Mouse (Mus musculus) kidney, embryonic 16.5 days (tissue): ENCODE measurements around the gene Uck1. TPM values are rescaled to one million over a fixed set of nuclear protein-coding genes. Genes with fewer than 3 reads are reported as not detected.

ENCODE experiments used
- ATAC-seq: fragments of 200-750 bp; cut with Nextera tagmentation; 2 replicates; pipeline ENCODE4 v1.8.0; 2017; ENCODE audit warnings: moderate TSS enrichment; ENCODE audit not compliant: low FRiP score, low TSS enrichment
- H3K27ac ChIP-seq: fragments of 300-500 bp; sonication (generic); 2 replicates; pipeline ENCODE4 v1.5.1; 2014; ENCODE audit warnings: low read length
- H3K27me3 ChIP-seq: fragments of 300-500 bp; sonication (generic); 2 replicates; pipeline ENCODE4 v1.6.1; 2014; ENCODE audit warnings: low read length, control low read depth, mixed read lengths; ENCODE audit not compliant: insufficient read depth
- H3K36me3 ChIP-seq: fragments of 300-500 bp; sonication (generic); 2 replicates; pipeline ENCODE4 v1.6.1; 2014; ENCODE audit warnings: low read length, control low read depth, mixed read lengths; ENCODE audit not compliant: insufficient read depth
- H3K4me1 ChIP-seq: fragments of 300-500 bp; sonication (generic); 2 replicates; pipeline ENCODE4 v1.6.1; 2014; ENCODE audit warnings: low read length, control low read depth, mixed read lengths; ENCODE audit not compliant: insufficient read depth
- H3K4me2 ChIP-seq: fragments of 300-500 bp; sonication (generic); replicated peaks from 2 replicates; pipeline ENCODE4 v1.6.1; 2014; ENCODE audit warnings: low read depth, low read length
- H3K4me3 ChIP-seq: fragments of 300-500 bp; sonication (generic); 2 replicates; pipeline ENCODE4 v1.5.1; 2014; ENCODE audit warnings: mild to moderate bottlenecking, low read length
- H3K9ac ChIP-seq: fragments of 300-500 bp; sonication (generic); replicated peaks from 2 replicates; pipeline ENCODE4 v1.6.1; 2014; ENCODE audit warnings: low read length
- H3K9me3 ChIP-seq: fragments of 300-500 bp; sonication (generic); 2 replicates; pipeline ENCODE4 v1.6.1; 2016; ENCODE audit warnings: low read length, control low read depth
- WGBS: fragments of 180-500 bp; shearing (Covaris S2); extraction: QIAGEN DNeasy Blood & Tissue Kit; methylation state at CpG from one replicate; pipeline ENCODE4 v1.1.7; 2014; 5-methylcytosine and 5-hydroxymethylcytosine counted together
- polyA plus RNA-seq: library from polyadenylated mRNA; unstranded; fragments of >200 nt; fragmentation: Nextera tagmentation; extraction: Ambion mirVana; gene quantifications from 2 replicates; pipeline ENCODE4 v1.2.1, GENCODE M21; 2015

The Uck1 gene
- polyA plus RNA-seq, 1 experiment from 2014 or later, result 88.5 TPM

- H3K27ac ChIP-seq, result no peak overlapping the region
Measured at GRCm38 (mm10) chr2:32275823-32276222, 15.9 kb upstream of the Uck1 start.

GRCm38 (mm10) chr2:32260635-32261034 is 676 bp upstream of the Uck1 start:
- ATAC-seq, result no peak
- H3K27me3 ChIP-seq, result no peaks in the 10 kb centered on the region
- H3K27ac ChIP-seq, result no peak overlapping the region
- no peak overlapping the region for H3K9ac ChIP-seq
- H3K9me3 ChIP-seq, result no peaks in the 10 kb centered on the region
- no peak overlapping the region for H3K4me2 ChIP-seq
- peaks cover 12% of the 10 kb centered on the region for H3K36me3 ChIP-seq
- no peak overlapping the region for H3K4me3 ChIP-seq
- WGBS, result 38% methylated on average over 4 of the region's 4 CpGs
- H3K4me1 ChIP-seq, result peaks cover 8% of the 10 kb centered on the region

More at GRCm38 (mm10) chr2:32275823-32276222, 15.9 kb upstream of the Uck1 start:
- Histone ChIP-seq H3K4me2 (no peak overlapping the region), H3K27me3 (no peaks in the 10 kb centered on the region), H3K4me1 (no peaks in the 10 kb centered on the region), H3K36me3 (peaks cover 40% of the 10 kb centered on the region), H3K4me3 (no peak overlapping the region), H3K9ac (no peak overlapping the region), H3K9me3 (no peaks in the 10 kb centered on the region)
- WGBS, result 71% methylated on average over 3 of the region's 3 CpGs
- ATAC-seq, result no peak

GRCm38 (mm10) chr2:32258887-32259533 is 949 bp downstream of the Uck1 start:
- Histone ChIP-seq H3K27me3 (no peaks in the 10 kb centered on the region), H3K4me1 (peaks cover 8% of the 10 kb centered on the region), H3K9me3 (no peaks in the 10 kb centered on the region), H3K27ac (peak overlapping the region; percentile 43; the same call in 1 of the 2 replicates), H3K4me2 (peak overlapping the region; percentile 73), H3K36me3 (peaks cover 18% of the 10 kb centered on the region), H3K4me3 (peak overlapping the region; percentile 81), H3K9ac (peak overlapping the region; percentile 74)
- WGBS, result 46% methylated on average over 6 of the region's 6 CpGs
- no peak for ATAC-seq

- no peak for ATAC-seq
- WGBS, result 93% methylated on average over 11 of the region's 11 CpGs
- Histone ChIP-seq H3K4me2 (no peak overlapping the region), H3K9ac (no peak overlapping the region), H3K9me3 (no peaks in the 10 kb centered on the region), H3K27me3 (no peaks in the 10 kb centered on the region), H3K4me1 (peaks cover 8% of the 10 kb centered on the region), H3K4me3 (no peak overlapping the region), H3K27ac (no peak overlapping the region), H3K36me3 (peaks cover 41% of the 10 kb centered on the region)
Measured at GRCm38 (mm10) chr2:32256273-32256672, 3.7 kb downstream of the Uck1 start.

GRCm38 (mm10) chr2:32254563-32254962 is 5.4 kb downstream of the Uck1 start:
- no peak overlapping the region for H3K9ac ChIP-seq
- peaks cover 50% of the 10 kb centered on the region for H3K36me3 ChIP-seq
- ATAC-seq, result no peak
- no peaks in the 10 kb centered on the region for H3K27me3 ChIP-seq
- WGBS, result 86% methylated on average over 5 of the region's 5 CpGs
- no peak overlapping the region for H3K4me2 ChIP-seq
- H3K4me3 ChIP-seq, result no peak overlapping the region
- H3K9me3 ChIP-seq, result no peaks in the 10 kb centered on the region
- peaks cover 8% of the 10 kb centered on the region for H3K4me1 ChIP-seq
- no peak overlapping the region for H3K27ac ChIP-seq

GRCm38 (mm10) chr2:32253352-32253751 is 6.6 kb downstream of the Uck1 start:
- WGBS, result 100% methylated on average over 1 of the region's 1 CpGs

GRCm38 (mm10) chr2:32252658-32253057 is 7.3 kb downstream of the Uck1 start:
- ATAC-seq, result no peak
- 90% methylated on average over 5 of the region's 5 CpGs for WGBS

More at GRCm38 (mm10) chr2:32253352-32253751, 6.6 kb downstream of the Uck1 start:
- Histone ChIP-seq H3K27me3 (no peaks in the 10 kb centered on the region), H3K4me1 (no peaks in the 10 kb centered on the region), H3K4me3 (no peak overlapping the region), H3K4me2 (no peak overlapping the region), H3K9me3 (no peaks in the 10 kb centered on the region), H3K36me3 (peaks cover 50% of the 10 kb centered on the region), H3K27ac (no peak overlapping the region), H3K9ac (no peak overlapping the region)
- ATAC-seq, result no peak

GRCm38 (mm10) chr2:32251791-32252527 is 8.0 kb downstream of the Uck1 start:
- no peak overlapping the region for H3K27ac ChIP-seq
- no peaks in the 10 kb centered on the region for H3K27me3 ChIP-seq
- H3K4me2 ChIP-seq, result no peak overlapping the region
- H3K9ac ChIP-seq, result no peak overlapping the region
- no peak overlapping the region for H3K4me3 ChIP-seq
- peaks cover 52% of the 10 kb centered on the region for H3K36me3 ChIP-seq
- H3K4me1 ChIP-seq, result no peaks in the 10 kb centered on the region
- H3K9me3 ChIP-seq, result no peaks in the 10 kb centered on the region
- ATAC-seq, result no peak
- WGBS, result 86% methylated on average over 12 of the region's 12 CpGs

More at GRCm38 (mm10) chr2:32252658-32253057, 7.3 kb downstream of the Uck1 start:
- no peaks in the 10 kb centered on the region for H3K9me3 ChIP-seq
- H3K9ac ChIP-seq, result no peak overlapping the region
- H3K27ac ChIP-seq, result no peak overlapping the region
- H3K36me3 ChIP-seq, result peaks cover 53% of the 10 kb centered on the region
- no peaks in the 10 kb centered on the region for H3K27me3 ChIP-seq
- H3K4me2 ChIP-seq, result no peak overlapping the region
- no peaks in the 10 kb centered on the region for H3K4me1 ChIP-seq
- no peak overlapping the region for H3K4me3 ChIP-seq

- WGBS, result 74% methylated on average over 10 of the region's 10 CpGs
- H3K27me3 ChIP-seq, result no peaks in the 10 kb centered on the region
- no peaks in the 10 kb centered on the region for H3K4me1 ChIP-seq
- no peak overlapping the region for H3K4me2 ChIP-seq
- H3K9ac ChIP-seq, result no peak overlapping the region
- peaks cover 47% of the 10 kb centered on the region for H3K36me3 ChIP-seq
- H3K27ac ChIP-seq, result no peak overlapping the region
- H3K4me3 ChIP-seq, result no peak overlapping the region
- ATAC-seq, result no peak
- H3K9me3 ChIP-seq, result no peaks in the 10 kb centered on the region
Measured at GRCm38 (mm10) chr2:32248377-32249361, 11.3 kb downstream of the Uck1 start.
